Mouse (Mus musculus): ENCODE data around the gene Adgrl2. TPM values are rescaled to one million over a fixed set of nuclear protein-coding genes. Genes with fewer than 3 reads are reported as not detected.

Gene Adgrl2
- total and polyA plus RNA-seq, 3 experiments, result 29.5 to 55.2 (median 52.3) TPM

DNA sequence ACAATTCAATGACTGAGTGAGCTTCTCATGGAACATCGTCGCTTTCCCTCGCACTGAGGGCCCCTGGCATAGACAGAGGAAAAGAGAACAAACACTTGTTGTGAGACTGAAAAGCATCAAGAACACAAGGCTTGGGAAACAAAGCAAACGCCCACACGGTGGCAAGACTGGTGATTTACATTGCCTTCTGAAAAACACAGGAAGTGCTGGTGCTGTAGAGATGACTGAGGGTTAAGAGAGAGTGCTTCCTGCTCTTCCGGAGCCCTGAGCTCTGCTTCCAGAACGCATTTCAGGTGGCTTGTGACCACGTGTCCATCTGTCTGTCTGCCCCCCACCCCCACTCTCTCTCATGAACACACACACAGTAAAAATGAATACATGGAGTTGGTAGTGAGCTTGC lies 122.7 kb downstream of the Adgrl2 start:
- no peak overlapping the region for H3K27ac ChIP-seq
- no peak for DNase-seq
- no peak overlapping the region for H3K4me3 ChIP-seq
- no peak overlapping the region for H3K9ac ChIP-seq (ENCODE audit: low read depth, low read length)
- H3K79me2 ChIP-seq (replicated peaks; ENCODE audit: control insufficient read depth, insufficient read depth, low read length), result peaks cover 2% of the 10 kb centered on the region
- 42% methylated on average over 8 of the region's 8 CpGs for WGBS
- intact Hi-C loops (cut with DNase I), result no loop called here
- H3K4me1 ChIP-seq (ENCODE audit: control insufficient read depth, insufficient read depth, low read length), result peaks cover 4% of the 10 kb centered on the region
- no peaks in the 10 kb centered on the region for H3K27me3 ChIP-seq (ENCODE audit: control insufficient read depth, insufficient read depth, low read length)
- H3K36me3 ChIP-seq (ENCODE audit: control insufficient read depth, insufficient read depth, low read length), result peaks cover 9% of the 10 kb centered on the region
- no peak for TF ChIP-seq POLR2A (IDR thresholded peaks at IDR 0.05; ENCODE audit: insufficient read depth, low read depth, low read length)
- no peak for TF ChIP-seq EP300 (IDR thresholded peaks at IDR 0.05; ENCODE audit: insufficient read depth, low read depth, low read length)
- no peak for TF ChIP-seq CTCF (IDR thresholded peaks at IDR 0.05)

DNA sequence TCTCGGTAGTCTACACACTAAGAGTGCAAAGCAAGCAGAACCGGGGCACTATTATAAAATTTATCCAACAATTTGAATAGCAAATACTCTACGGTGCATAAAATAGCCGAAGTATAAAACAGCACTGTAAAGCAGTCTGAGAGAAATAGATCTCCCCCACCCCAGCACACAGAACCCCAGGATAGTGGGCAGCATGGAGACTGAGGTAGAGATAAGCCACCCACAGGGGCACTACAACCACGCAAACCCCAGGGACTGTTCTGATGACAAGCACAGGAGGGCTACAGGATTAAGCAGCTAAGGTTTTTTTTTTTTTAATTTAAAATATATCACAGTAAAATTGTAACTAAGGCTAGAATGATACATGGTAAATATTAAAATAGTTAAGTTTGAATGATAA lies 123.7 kb downstream of the Adgrl2 start:
- H3K27ac ChIP-seq, result no peak overlapping the region
- no peak overlapping the region for H3K4me3 ChIP-seq
- H3K36me3 ChIP-seq (ENCODE audit: control insufficient read depth, insufficient read depth, low read length), result peaks cover 3% of the 10 kb centered on the region
- no peaks in the 10 kb centered on the region for H3K27me3 ChIP-seq (ENCODE audit: control insufficient read depth, insufficient read depth, low read length)
- peaks cover 4% of the 10 kb centered on the region for H3K4me1 ChIP-seq (ENCODE audit: control insufficient read depth, insufficient read depth, low read length)
- intact Hi-C loops (cut with DNase I), result no loop called here
- 86% methylated on average over 5 of the region's 5 CpGs for WGBS
- no peak for TF ChIP-seq CTCF (IDR thresholded peaks at IDR 0.05)
- no peak for TF ChIP-seq POLR2A (IDR thresholded peaks at IDR 0.05; ENCODE audit: insufficient read depth, low read depth, low read length)
- no peak for TF ChIP-seq EP300 (IDR thresholded peaks at IDR 0.05; ENCODE audit: insufficient read depth, low read depth, low read length)
- no peak overlapping the region for H3K9ac ChIP-seq (ENCODE audit: low read depth, low read length)
- H3K79me2 ChIP-seq (replicated peaks; ENCODE audit: control insufficient read depth, insufficient read depth, low read length), result peaks cover 2% of the 10 kb centered on the region
- no peak for DNase-seq

DNA sequence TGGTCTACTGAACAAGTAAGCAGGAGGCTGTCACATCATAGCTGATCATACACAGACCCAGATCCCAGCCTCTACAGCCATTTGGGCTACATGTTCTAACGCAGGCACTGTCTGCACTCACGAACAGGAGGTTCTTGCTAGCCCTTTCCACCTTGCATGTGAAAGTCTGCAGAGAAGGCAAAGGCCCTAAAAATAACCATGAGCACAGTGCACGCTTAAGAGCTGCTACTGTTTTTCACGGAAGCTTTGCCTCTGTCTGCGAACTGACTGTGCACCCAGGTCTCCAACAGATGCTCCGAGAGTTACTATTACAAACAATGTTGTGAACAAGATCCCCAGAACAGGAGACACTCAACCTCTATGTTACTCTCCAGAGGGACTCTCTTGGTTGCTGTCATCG lies 124.3 kb downstream of the Adgrl2 start:
- peaks cover 3% of the 10 kb centered on the region for H3K36me3 ChIP-seq (ENCODE audit: control insufficient read depth, insufficient read depth, low read length)
- H3K27ac ChIP-seq, result no peak overlapping the region
- WGBS, result 59% methylated on average over 7 of the region's 7 CpGs
- no peak for TF ChIP-seq EP300 (IDR thresholded peaks at IDR 0.05; ENCODE audit: insufficient read depth, low read depth, low read length)
- TF ChIP-seq CTCF (IDR thresholded peaks at IDR 0.05), result no peak
- no peak for TF ChIP-seq POLR2A (IDR thresholded peaks at IDR 0.05; ENCODE audit: insufficient read depth, low read depth, low read length)
- no peaks in the 10 kb centered on the region for H3K27me3 ChIP-seq (ENCODE audit: control insufficient read depth, insufficient read depth, low read length)
- H3K9ac ChIP-seq (ENCODE audit: low read depth, low read length), result no peak overlapping the region
- no peak for DNase-seq
- intact Hi-C loops (cut with DNase I), result no loop called here
- no peak overlapping the region for H3K4me3 ChIP-seq
- peaks cover 4% of the 10 kb centered on the region for H3K4me1 ChIP-seq (ENCODE audit: control insufficient read depth, insufficient read depth, low read length)
- peaks cover 2% of the 10 kb centered on the region for H3K79me2 ChIP-seq (replicated peaks; ENCODE audit: control insufficient read depth, insufficient read depth, low read length)

DNA sequence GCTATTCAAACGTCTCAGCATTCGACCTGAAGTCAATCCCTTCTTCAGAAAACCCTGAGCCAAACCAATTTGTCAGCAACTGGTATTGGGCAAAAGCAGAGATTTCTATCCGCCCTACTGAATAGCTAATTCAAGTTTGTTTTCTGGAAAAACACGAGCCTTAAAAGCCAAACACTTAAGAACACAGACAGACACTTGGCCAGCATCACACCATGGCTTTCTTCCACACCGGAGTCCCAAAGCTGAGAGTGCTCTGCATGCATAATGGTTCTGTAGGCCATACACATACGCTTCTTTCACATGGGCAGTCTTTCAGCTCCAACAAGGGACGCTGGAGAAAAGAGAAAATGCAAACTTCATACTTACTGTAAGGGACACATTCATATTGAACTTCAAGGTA lies 125.1 kb downstream of the Adgrl2 start:
- Histone ChIP-seq H3K4me3 (no peak overlapping the region), H3K4me1 (ENCODE audit: control insufficient read depth, insufficient read depth, low read length) (peaks cover 4% of the 10 kb centered on the region), H3K36me3 (ENCODE audit: control insufficient read depth, insufficient read depth, low read length) (peaks cover 3% of the 10 kb centered on the region), H3K9ac (ENCODE audit: low read depth, low read length) (no peak overlapping the region), H3K27ac (no peak overlapping the region), H3K79me2 (replicated peaks; ENCODE audit: control insufficient read depth, insufficient read depth, low read length) (peaks cover 2% of the 10 kb centered on the region), H3K27me3 (ENCODE audit: control insufficient read depth, insufficient read depth, low read length) (no peaks in the 10 kb centered on the region)
- no peak for TF ChIP-seq CTCF (IDR thresholded peaks at IDR 0.05)
- TF ChIP-seq POLR2A (IDR thresholded peaks at IDR 0.05; ENCODE audit: insufficient read depth, low read depth, low read length), result no peak
- no peak for TF ChIP-seq EP300 (IDR thresholded peaks at IDR 0.05; ENCODE audit: insufficient read depth, low read depth, low read length)
- intact Hi-C loops (cut with DNase I), result no loop called here
- 60% methylated on average over 7 of the region's 7 CpGs for WGBS
- DNase-seq, result no peak

DNA sequence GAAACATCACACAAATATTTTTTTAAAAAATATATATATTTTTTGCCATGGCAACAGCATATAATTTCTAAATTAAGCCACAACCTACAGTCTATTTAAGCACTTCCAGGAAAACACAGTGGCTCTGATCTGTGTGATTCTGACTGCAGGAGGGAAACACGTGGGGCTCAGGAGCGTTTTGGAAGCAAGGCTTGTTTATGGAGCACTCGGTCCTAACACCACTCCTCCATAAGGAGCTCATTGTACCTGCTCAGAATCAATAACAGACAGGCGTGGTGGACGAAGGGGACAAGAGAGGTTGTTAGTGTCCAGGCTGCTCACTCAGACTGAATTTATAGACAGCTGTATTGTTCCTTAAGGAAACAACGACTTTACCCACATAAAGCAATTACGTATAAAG lies 128.5 kb downstream of the Adgrl2 start:
- intact Hi-C loops (cut with DNase I), result no loop called here
- DNase-seq, result no peak

DNA sequence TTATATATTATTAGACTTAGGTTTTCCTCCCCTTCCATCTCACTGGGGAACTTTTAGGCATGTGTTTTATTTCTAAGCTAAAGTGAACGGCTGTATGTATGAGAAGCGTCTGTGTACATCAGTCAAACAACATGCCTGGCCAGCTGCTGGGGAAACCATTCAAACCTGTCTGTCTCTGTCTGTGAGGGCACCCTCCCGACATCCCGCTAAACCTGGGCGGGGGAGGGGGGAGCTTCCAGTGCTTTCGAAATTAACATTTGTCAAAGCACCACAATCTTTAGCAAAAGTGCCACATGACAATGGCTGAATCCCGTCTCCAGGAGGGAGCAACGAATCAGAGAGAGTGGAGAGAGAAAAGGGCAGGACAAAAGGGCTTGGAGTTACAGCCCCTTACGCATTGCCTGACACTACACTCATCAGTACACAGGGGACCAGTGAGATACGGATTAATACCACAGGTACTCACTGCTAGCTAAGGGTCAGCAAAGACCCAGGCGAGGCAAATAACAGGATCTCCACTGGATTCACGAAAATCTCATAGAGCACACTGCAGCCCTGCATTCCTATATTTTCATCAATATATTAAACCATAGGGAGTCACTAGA lies 135.9 kb downstream of the Adgrl2 start:
- Histone ChIP-seq H3K27ac (no peak overlapping the region), H3K9ac (ENCODE audit: low read depth, low read length) (no peak overlapping the region), H3K4me3 (no peak overlapping the region), H3K36me3 (ENCODE audit: control insufficient read depth, insufficient read depth, low read length) (peaks cover 14% of the 10 kb centered on the region), H3K4me1 (ENCODE audit: control insufficient read depth, insufficient read depth, low read length) (peaks cover 3% of the 10 kb centered on the region), H3K79me2 (replicated peaks; ENCODE audit: control insufficient read depth, insufficient read depth, low read length) (peaks cover 3% of the 10 kb centered on the region), H3K27me3 (ENCODE audit: control insufficient read depth, insufficient read depth, low read length) (no peaks in the 10 kb centered on the region)
- DNase-seq, result no peak
- TF ChIP-seq CTCF (IDR thresholded peaks at IDR 0.05), result no peak
- no peak for TF ChIP-seq POLR2A (IDR thresholded peaks at IDR 0.05; ENCODE audit: insufficient read depth, low read depth, low read length)
- TF ChIP-seq EP300 (IDR thresholded peaks at IDR 0.05; ENCODE audit: insufficient read depth, low read depth, low read length), result no peak
- 53% methylated on average over 12 of the region's 12 CpGs for WGBS
- intact Hi-C loops (cut with DNase I), result loop anchor here (5.0 kb wide), 1 partner anchor 133 kb away; no protein-coding TSS in a partner anchor

More for the DNA sequence above, 128.5 kb downstream of the Adgrl2 start:
- Histone ChIP-seq H3K79me2 (replicated peaks; ENCODE audit: control insufficient read depth, insufficient read depth, low read length) (no peaks in the 10 kb centered on the region; the same call in 1 of the 2 replicates), H3K36me3 (ENCODE audit: control insufficient read depth, insufficient read depth, low read length) (peaks cover 3% of the 10 kb centered on the region), H3K27me3 (ENCODE audit: control insufficient read depth, insufficient read depth, low read length) (no peaks in the 10 kb centered on the region), H3K4me3 (no peak overlapping the region), H3K4me1 (ENCODE audit: control insufficient read depth, insufficient read depth, low read length) (peaks cover 2% of the 10 kb centered on the region), H3K27ac (no peak overlapping the region), H3K9ac (ENCODE audit: low read depth, low read length) (no peak overlapping the region)
- WGBS, result 74% methylated on average over 7 of the region's 7 CpGs
- TF ChIP-seq EP300 (IDR thresholded peaks at IDR 0.05; ENCODE audit: insufficient read depth, low read depth, low read length), result no peak
- no peak for TF ChIP-seq POLR2A (IDR thresholded peaks at IDR 0.05; ENCODE audit: insufficient read depth, low read depth, low read length)
- TF ChIP-seq CTCF (IDR thresholded peaks at IDR 0.05), result no peak
